Mouse (Mus musculus): Measurements from ENCODE around the gene Slc34a3.

Gene Slc34a3

DNA sequence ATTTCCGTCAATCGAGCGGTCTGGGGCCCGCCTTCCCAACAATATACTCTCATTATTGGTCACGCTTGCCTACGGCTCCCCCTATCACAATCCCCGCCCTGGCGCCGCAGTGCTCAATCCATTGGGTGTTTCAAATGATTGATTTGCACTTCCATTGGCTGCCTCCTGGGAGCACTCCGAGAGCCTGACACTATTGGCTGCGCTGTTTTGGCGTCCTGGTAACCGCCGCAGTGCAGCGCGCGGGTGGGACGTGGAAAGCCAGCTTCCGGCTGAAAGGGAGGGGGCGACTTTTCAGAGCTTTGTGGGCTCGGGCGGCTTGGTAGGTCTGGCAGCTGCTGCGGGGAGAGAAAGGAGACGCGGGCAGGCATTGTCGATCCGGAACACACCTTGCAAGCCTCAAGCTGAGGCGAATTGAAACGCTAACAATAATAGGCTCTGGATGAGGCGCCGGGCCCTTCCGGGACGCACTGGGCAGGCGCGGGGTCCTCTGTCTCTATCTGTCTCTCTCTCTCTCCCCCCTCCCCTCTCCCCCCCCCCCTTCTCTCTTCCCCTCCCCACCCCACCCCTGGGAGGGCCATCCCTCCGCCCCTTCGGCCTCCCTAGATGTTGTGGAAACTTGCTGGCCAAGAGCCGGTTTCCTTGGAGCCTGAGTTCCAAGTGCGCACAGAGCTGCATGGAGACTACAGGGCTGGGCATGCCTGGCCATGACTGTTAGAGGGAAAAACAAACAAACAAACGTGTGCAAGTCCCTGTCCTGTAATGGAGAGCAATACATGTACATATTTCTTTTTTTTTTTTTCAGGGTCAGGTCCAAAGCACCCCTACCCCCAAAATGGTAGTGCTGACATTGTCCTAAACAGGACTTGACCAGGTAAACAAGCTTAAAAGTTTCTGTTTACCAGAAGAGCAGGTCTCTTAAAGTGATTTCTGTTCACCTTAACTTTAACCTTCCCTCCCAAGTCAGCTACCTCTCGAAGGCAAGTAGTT, 9.1 kb downstream of the Slc34a3 start:
- DNase-seq: peak; percentile 99

- no peak for DNase-seq
These were observed 9.7 kb downstream of the Slc34a3 start, which contains the start of gene Tubb4b for GRCm38 (mm10) chr2:25224492-25224765. Gene Tubb4b, minus strand, starts transcription at chr2:25224702.

DNA sequence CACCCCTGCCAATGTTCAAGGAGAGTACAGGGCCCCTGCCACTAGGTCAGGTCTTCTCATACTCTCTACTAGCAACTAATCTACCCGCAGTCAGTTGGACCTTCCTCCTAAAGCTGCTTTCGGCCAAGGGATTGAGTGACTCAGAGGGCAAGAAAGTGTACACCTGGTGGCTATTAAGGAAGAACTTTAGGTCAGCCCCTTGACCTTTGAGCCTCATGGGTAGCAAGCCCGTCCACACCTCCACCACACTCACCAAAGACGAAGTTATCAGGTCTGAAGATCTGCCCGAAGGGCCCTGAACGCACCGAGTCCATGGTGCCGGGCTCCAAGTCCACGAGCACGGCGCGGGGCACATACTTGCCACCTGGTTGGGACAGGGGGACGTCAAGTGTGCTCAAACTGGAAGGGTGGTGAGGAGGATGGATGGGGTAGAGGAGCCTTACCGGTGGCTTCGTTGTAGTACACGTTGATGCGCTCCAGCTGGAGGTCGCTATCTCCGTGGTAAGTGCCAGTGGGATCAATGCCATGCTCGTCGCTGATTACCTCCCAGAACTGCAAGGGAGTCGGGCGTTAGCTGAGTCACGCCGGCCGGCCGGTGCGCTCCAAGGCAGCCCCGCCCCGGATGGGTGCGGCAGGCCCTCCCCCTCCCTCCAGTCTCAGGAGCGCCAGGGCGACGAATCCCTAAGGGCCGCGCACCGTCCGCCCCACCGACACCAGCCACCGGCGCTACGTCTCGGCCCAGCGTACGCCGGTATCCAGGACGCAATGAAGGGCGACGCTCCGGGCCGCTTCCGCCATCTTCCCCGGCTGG, 10.3 kb downstream of the Slc34a3 start:
- peak; percentile 81 for DNase-seq

GRCm38 (mm10) chr2:25221331-25221772, 12.8 kb downstream of the Slc34a3 start:
- no peak for DNase-seq

- DNase-seq: no peak
These were observed 15.7 kb downstream of the Slc34a3 start, which contains the start of gene Fam166a for GRCm38 (mm10) chr2:25218445-25218844. Gene Fam166a, plus strand, starts transcription at chr2:25218745.

GRCm38 (mm10) chr2:25217666-25218065, 16.5 kb downstream of the Slc34a3 start:
- no peak for DNase-seq

DNA sequence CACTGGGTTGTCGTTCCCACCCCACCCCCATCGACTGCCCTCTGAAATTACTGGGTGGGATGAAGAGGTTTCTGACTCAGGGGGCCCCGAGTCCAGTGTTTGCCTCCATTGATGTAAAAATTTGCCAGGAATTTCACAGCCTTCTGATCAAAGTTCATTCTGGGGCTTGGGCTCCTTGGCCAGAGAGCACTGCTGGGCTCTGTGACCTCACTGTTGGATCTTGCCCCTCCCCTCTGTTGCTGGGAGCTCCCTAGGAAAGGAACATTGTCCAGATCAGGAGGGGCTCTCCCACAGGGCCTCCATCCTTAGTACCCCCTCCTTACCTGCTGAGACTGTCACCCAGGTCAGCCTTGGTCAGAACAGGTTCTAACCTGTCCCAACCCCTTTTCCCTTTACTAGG, 19.7 kb downstream of the Slc34a3 start, which contains the start of gene Stpg3:
TSS of gene Stpg3 (minus strand) at position 194 of the 400 bp plus-strand sequence.
- DNase-seq: no peak

- DNase-seq: no peak
These were observed 20.8 kb downstream of the Slc34a3 start for GRCm38 (mm10) chr2:25213266-25213865.

- peak; percentile 83 for DNase-seq
These were observed 23.0 kb downstream of the Slc34a3 start, which contains the start of gene Nelfb for GRCm38 (mm10) chr2:25211121-25211670. Gene Nelfb, minus strand, starts transcription at chr2:25211489.

GRCm38 (mm10) chr2:25210686-25211085, 23.5 kb downstream of the Slc34a3 start:
- DNase-seq: no peak

GRCm38 (mm10) chr2:25207593-25207992, 26.6 kb downstream of the Slc34a3 start:
- DNase-seq: no peak

GRCm38 (mm10) chr2:25203631-25204214, 30.4 kb downstream of the Slc34a3 start:
- no peak for DNase-seq

DNA sequence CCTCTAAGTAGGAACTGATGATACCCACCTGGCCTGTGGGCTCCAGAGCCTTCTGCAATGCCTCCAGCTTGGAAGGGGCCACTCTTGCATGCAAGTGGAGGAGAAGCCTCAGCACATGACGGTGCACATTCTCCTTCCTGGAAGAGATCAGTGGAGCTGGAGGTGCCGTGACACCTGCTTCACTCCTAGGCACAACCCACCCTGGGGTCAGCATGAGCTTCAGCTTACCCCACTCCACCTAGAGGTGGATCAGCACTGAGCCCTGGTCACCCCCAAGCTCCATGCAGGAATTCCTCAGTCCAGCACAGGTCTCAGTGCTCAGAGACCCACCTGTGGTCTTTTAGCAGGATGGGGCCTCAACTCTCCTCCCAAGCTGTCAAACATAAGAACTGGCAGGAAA, 33.5 kb downstream of the Slc34a3 start:
- DNase-seq: no peak

GRCm38 (mm10) chr2:25197946-25198345, 36.2 kb downstream of the Slc34a3 start:
- no peak for DNase-seq

GRCm38 (mm10) chr2:25197191-25197590, 37.0 kb downstream of the Slc34a3 start:
- no peak for DNase-seq

DNA sequence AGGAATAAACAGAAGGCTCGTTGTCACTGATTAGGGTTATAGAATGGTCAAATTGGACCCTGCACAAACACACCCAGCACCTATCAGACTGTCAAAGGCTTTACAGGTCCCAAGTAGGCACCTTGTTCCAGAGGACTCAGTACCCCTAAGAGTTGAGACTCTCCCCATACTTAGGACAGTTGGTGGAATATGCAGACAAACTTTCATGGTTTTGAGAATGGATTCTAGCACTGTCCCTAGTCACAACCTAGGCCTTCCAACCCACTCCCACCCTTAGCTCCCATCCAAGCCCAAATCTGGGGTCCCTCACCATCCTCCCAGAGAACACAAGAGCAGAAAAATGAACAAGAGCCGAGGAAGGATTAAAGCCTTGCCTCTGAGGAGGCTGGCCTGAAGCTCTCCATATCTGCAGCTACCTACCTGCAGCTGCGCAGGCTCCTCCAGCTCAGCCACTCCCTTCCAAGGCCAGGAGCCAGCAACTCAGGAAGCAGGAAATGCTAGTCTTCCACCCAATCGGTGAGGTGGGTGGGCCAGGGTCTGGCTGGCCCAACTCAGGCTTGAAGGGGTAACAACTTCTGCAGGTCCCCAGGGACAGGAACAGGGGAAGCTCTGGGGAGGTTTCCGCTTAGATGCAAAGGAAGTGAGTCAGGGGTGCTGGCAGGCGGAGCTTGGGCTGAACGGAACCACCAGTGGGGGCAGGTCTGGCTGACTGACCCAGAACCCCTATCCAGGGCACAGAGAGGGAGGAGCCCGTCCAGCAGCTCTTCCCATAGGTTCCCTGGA, 37.8 kb downstream of the Slc34a3 start, which contains the start of gene Tor4a:
TSS of gene Tor4a (minus strand) at position 715 of the 783 bp plus-strand sequence.
- peak; percentile 17 for DNase-seq

GRCm38 (mm10) chr2:25195211-25196156, 38.7 kb downstream of the Slc34a3 start:
- no peak for DNase-seq

DNA sequence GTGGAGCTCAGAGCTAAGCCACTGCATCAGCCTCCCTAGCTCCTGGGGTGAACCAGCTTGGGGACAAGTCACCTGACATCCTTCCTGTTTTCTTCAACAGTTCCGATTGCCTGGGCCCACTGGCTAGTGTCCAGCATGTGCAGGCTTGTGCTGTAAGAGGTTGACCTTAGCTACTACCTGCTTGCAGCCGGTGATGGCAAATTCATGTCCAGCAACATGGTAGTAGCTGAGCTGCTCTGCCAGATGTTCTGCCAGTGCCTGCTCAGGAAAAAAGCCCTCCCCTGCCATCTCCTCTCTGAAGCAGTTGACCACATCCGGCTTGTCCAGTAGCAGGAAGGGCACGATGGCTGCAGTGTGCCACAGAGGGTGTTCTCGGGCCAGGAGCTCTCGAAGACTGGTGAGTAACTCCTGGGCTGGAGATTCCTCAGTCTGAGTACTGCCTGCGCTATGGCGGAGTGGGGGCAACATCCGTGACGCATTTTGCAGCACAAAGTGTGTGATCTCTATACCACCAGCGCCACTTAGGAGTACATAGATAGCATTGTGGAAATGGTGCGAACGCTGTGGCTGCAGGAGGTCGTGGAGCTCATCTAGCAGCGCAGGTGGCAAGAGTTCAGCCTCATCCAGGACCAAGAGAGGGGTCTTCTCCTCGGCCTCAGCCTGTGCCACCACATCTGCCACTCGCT, 39.5 kb downstream of the Slc34a3 start:
- DNase-seq: no peak

DNA sequence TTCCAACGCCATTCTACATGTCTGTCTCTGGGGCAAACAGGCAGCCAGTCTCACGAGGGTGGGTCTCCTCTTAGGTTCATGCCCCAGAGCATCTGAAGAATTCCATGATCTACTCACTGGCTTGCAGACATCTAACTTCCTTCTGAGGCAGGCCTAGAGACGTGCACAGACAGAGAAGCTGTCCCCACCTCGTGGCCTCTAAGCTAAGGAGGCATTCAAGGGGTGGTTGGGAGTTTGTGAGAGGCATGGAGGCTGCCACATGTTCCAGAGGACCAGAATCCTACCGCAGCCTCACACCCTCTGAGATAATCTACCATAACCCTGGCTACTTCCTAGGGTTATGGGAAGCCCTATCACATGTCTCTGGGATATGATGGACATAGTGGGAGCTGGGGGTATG, 40.2 kb downstream of the Slc34a3 start:
- no peak for DNase-seq

Measured in right cerebral cortex, postnatal 25 days (tissue).